Mouse (Mus musculus): ENCODE results near the gene L3hypdh.
"Not testable (repeated sequence)": the region's sequence is repeated elsewhere in the genome, so short reads cannot be mapped to it uniquely, and the experiment has no call there.

The L3hypdh gene

GRCm38 (mm10) chr12:72053303-72053702 is 31.9 kb downstream of the L3hypdh start:
- DNase-seq = peak; percentile 42

GRCm38 (mm10) chr12:72052571-72052970 is 32.7 kb downstream of the L3hypdh start:
- no peak for DNase-seq

GRCm38 (mm10) chr12:72050821-72051220 is 34.4 kb downstream of the L3hypdh start:
- no peak for DNase-seq

- not testable (repeated sequence) for DNase-seq
These were observed 35.1 kb downstream of the L3hypdh start for GRCm38 (mm10) chr12:72050156-72050555.

- no peak for DNase-seq
These were observed 37.7 kb downstream of the L3hypdh start for GRCm38 (mm10) chr12:72047513-72047912.

- no peak for DNase-seq
These were observed 44.0 kb downstream of the L3hypdh start for GRCm38 (mm10) chr12:72041238-72041637.

- DNase-seq = no peak
These were observed 45.7 kb downstream of the L3hypdh start for GRCm38 (mm10) chr12:72039501-72039900.

GRCm38 (mm10) chr12:72038866-72039265 is 46.4 kb downstream of the L3hypdh start:
- DNase-seq = no peak

- no peak for DNase-seq
These were observed 48.2 kb downstream of the L3hypdh start for GRCm38 (mm10) chr12:72037049-72037448.

- DNase-seq = no peak
These were observed 49.1 kb downstream of the L3hypdh start for GRCm38 (mm10) chr12:72036097-72036661.

GRCm38 (mm10) chr12:72031794-72032193 is 53.4 kb downstream of the L3hypdh start:
- DNase-seq = peak; percentile 78

GRCm38 (mm10) chr12:72031171-72031570 is 54.1 kb downstream of the L3hypdh start:
- peak; percentile 48 for DNase-seq

- no peak for DNase-seq
These were observed 59.9 kb downstream of the L3hypdh start for GRCm38 (mm10) chr12:72025275-72025795.

- no peak for DNase-seq
These were observed 61.7 kb downstream of the L3hypdh start for GRCm38 (mm10) chr12:72023572-72023971.

All from kidney, postnatal 14 days (tissue).